Mouse (Mus musculus): Measurements from ENCODE around the gene Pip5k1b.

Pip5k1b gene

DNA sequence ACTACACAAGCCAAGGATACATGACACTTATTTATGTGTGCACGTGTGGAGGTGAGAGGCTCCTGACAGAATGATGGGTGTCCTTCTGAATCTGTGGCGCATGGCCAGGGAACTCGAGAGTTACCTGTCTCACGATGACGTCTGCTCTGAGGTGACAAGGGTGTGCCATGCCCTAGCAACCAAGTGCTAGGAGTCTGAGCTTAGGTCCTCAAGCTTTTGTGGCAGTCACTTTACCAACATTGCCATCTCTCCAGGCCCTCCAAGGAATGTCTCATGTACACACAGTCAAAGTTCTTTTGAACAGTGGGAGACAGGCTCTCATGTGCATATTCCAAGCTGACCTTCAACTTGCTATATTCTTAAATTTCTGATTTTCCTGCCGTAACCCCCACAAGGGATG lies 297.7 kb downstream of the Pip5k1b start:
- DNase-seq (ENCODE audit: low spot score) = no peak

- no peak for DNase-seq (ENCODE audit: low spot score)
These were observed 301.9 kb downstream of the Pip5k1b start for GRCm38 (mm10) chr19:24253657-24254260.

GRCm38 (mm10) chr19:24251869-24252268 lies 303.8 kb downstream of the Pip5k1b start:
- no peak for DNase-seq (ENCODE audit: low spot score)

All from urinary bladder, postnatal 10 days (tissue).